Mouse (Mus musculus): ENCODE data around the gene Tex26.

- no peak for TF ChIP-seq POLR2A (IDR thresholded peaks at IDR 0.05; ENCODE audit: low read depth, low read length)
- TF ChIP-seq CTCF (IDR thresholded peaks at IDR 0.05; ENCODE audit: extremely low read depth, insufficient read length, insufficient replicate concordance, low read depth, low read length) = no peak
Observed at GRCm38 (mm10) chr5:149451209-149451681, 11.8 kb downstream of the Tex26 start.
